Mouse (Mus musculus): ENCODE data around the gene Ssh1. TPM values are rescaled to one million over a fixed set of nuclear protein-coding genes. Genes with fewer than 3 reads are reported as not detected.

The Ssh1 gene
- total and polyA plus RNA-seq, 2 experiments from 2014 or later: 10.4 to 11.5 TPM

- DNase-seq: no peak
- no peak overlapping the region for H3K9ac ChIP-seq
- no peak for ATAC-seq
- no peaks in the 10 kb centered on the region for H3K9me3 ChIP-seq (ENCODE audit: low read length)
- H3K4me2 ChIP-seq (ENCODE audit: low read depth): no peak overlapping the region
- WGBS: 91% methylated on average over 2 of the region's 2 CpGs
- no peaks in the 10 kb centered on the region for H3K4me1 ChIP-seq (ENCODE audit: insufficient read depth)
- TF ChIP-seq CTCF (IDR thresholded peaks at IDR 0.05; ENCODE audit: low read depth): no peak
- no peak overlapping the region for H3K27ac ChIP-seq (ENCODE audit: low read depth, low read length)
- H3K4me3 ChIP-seq (ENCODE audit: low read depth, low read length): no peak overlapping the region
- peaks cover 14% of the 10 kb centered on the region for H3K36me3 ChIP-seq (ENCODE audit: insufficient read depth)
- H3K27me3 ChIP-seq (ENCODE audit: insufficient read depth, low read length): no peaks in the 10 kb centered on the region
Observed at GRCm38 (mm10) chr5:113985737-113986136, 8.0 kb downstream of the Ssh1 start.

DNA sequence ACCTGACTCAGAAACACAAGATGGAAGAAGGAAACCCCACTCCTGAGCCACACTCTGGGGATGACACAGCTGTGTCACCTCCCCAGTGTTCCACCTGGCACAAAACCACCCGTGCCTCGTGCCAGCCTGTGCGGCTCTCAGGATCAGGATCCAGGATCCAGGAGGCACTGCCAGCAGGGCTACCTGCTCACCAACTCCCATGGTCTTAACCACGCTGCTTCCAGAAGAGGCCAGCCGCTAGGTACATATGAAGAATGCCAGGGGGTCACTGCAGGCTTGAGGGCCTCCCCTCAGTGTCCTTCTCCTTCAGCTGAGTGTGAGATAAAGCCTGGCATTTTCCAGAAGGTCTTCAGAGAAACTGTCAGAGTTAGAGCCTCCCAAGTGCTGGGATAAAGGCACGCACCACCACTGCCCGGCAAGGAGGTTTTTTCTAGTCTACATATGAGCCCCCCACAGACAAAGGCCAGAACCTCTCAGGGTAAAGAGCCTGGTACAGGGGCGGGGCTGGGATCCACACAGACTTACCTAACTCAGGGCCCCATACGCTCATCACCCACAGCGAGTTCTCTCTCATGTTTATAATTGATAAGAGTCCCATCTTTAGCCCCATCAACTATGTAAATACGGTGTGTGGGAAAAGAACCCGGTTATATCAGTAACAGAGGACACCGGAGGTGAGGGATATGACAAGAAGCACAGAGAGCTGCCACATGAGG is 9.5 kb downstream of the Ssh1 start:
- TF ChIP-seq CTCF (IDR thresholded peaks at IDR 0.05; ENCODE audit: low read depth): no peak

GRCm38 (mm10) chr5:113983541-113983940 is 10.2 kb downstream of the Ssh1 start:
- H3K4me3 ChIP-seq (ENCODE audit: low read depth, low read length): no peak overlapping the region
- no peak overlapping the region for H3K4me2 ChIP-seq (ENCODE audit: low read depth)
- no peak overlapping the region for H3K9ac ChIP-seq
- no peak overlapping the region for H3K27ac ChIP-seq (ENCODE audit: low read depth, low read length)
- ATAC-seq (no peak), DNase-seq (no peak)
- peaks cover 14% of the 10 kb centered on the region for H3K36me3 ChIP-seq (ENCODE audit: insufficient read depth)
- H3K9me3 ChIP-seq (ENCODE audit: low read length): no peaks in the 10 kb centered on the region
- no peaks in the 10 kb centered on the region for H3K27me3 ChIP-seq (ENCODE audit: insufficient read depth, low read length)
- TF ChIP-seq CTCF (IDR thresholded peaks at IDR 0.05; ENCODE audit: low read depth): no peak
- no peaks in the 10 kb centered on the region for H3K4me1 ChIP-seq (ENCODE audit: insufficient read depth)
- 73% methylated on average over 6 of the region's 6 CpGs for WGBS

More for the DNA sequence above, 9.5 kb downstream of the Ssh1 start:
- Histone ChIP-seq H3K27me3 (ENCODE audit: insufficient read depth, low read length) (no peaks in the 10 kb centered on the region), H3K4me3 (ENCODE audit: low read depth, low read length) (no peak overlapping the region), H3K36me3 (ENCODE audit: insufficient read depth) (peaks cover 14% of the 10 kb centered on the region), H3K4me1 (ENCODE audit: insufficient read depth) (no peaks in the 10 kb centered on the region), H3K27ac (ENCODE audit: low read depth, low read length) (no peak overlapping the region), H3K9ac (no peak overlapping the region), H3K4me2 (ENCODE audit: low read depth) (no peak overlapping the region), H3K9me3 (ENCODE audit: low read length) (no peaks in the 10 kb centered on the region)
- 85% methylated on average over 13 of the region's 13 CpGs for WGBS
- ATAC-seq (no peak), DNase-seq (no peak)

- H3K36me3 ChIP-seq (ENCODE audit: insufficient read depth): peaks cover 17% of the 10 kb centered on the region
- H3K27ac ChIP-seq (ENCODE audit: low read depth, low read length): no peak overlapping the region
- no peak for TF ChIP-seq CTCF (IDR thresholded peaks at IDR 0.05; ENCODE audit: low read depth)
- no peak overlapping the region for H3K9ac ChIP-seq
- H3K4me3 ChIP-seq (ENCODE audit: low read depth, low read length): no peak overlapping the region
- DNase-seq: no peak
- no peak overlapping the region for H3K4me2 ChIP-seq (ENCODE audit: low read depth)
- no peaks in the 10 kb centered on the region for H3K9me3 ChIP-seq (ENCODE audit: low read length)
- no peaks in the 10 kb centered on the region for H3K27me3 ChIP-seq (ENCODE audit: insufficient read depth, low read length)
- 81% methylated on average over 8 of the region's 8 CpGs for WGBS
- no peak for ATAC-seq
- H3K4me1 ChIP-seq (ENCODE audit: insufficient read depth): no peaks in the 10 kb centered on the region
Observed at GRCm38 (mm10) chr5:113981843-113982242, 11.9 kb downstream of the Ssh1 start.

DNA sequence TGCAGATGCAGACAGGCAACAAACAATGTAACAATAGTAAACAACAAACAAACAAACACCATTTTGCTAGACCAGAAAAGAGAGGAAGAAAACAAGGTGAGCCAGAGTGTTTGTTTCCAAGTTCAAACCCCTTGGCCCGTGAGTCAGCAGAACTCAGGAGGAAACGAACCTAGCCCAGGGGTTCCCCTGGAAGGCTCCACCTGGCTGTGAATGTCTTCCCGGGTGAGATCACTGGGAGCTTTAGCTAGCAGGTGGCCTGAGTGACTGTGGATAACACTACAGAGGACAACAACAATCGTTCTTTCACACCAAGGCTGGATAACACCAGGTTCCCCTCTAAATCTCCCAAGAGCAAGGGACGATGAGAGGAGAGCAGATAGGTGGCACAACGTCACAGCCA is 12.5 kb downstream of the Ssh1 start:
- Histone ChIP-seq H3K4me2 (ENCODE audit: low read depth) (no peak overlapping the region), H3K9me3 (ENCODE audit: low read length) (no peaks in the 10 kb centered on the region), H3K36me3 (ENCODE audit: insufficient read depth) (peaks cover 10% of the 10 kb centered on the region), H3K9ac (no peak overlapping the region), H3K4me3 (ENCODE audit: low read depth, low read length) (no peak overlapping the region), H3K4me1 (ENCODE audit: insufficient read depth) (no peaks in the 10 kb centered on the region), H3K27me3 (ENCODE audit: insufficient read depth, low read length) (no peaks in the 10 kb centered on the region), H3K27ac (ENCODE audit: low read depth, low read length) (no peak overlapping the region)
- no peak for TF ChIP-seq CTCF (IDR thresholded peaks at IDR 0.05; ENCODE audit: low read depth)
- 88% methylated on average over 6 of the region's 6 CpGs for WGBS
- no peak for ATAC-seq
- no peak for DNase-seq

- Histone ChIP-seq H3K4me1 (ENCODE audit: insufficient read depth) (no peaks in the 10 kb centered on the region), H3K9ac (no peak overlapping the region), H3K9me3 (ENCODE audit: low read length) (no peaks in the 10 kb centered on the region), H3K27me3 (ENCODE audit: insufficient read depth, low read length) (no peaks in the 10 kb centered on the region), H3K36me3 (ENCODE audit: insufficient read depth) (peaks cover 9% of the 10 kb centered on the region), H3K4me2 (ENCODE audit: low read depth) (no peak overlapping the region), H3K27ac (ENCODE audit: low read depth, low read length) (no peak overlapping the region), H3K4me3 (ENCODE audit: low read depth, low read length) (no peak overlapping the region)
- ATAC-seq (no peak), DNase-seq (no peak)
- no peak for TF ChIP-seq CTCF (IDR thresholded peaks at IDR 0.05; ENCODE audit: low read depth)
- WGBS: 85% methylated on average over 1 of the region's 1 CpGs
Observed at GRCm38 (mm10) chr5:113980511-113980910, 13.2 kb downstream of the Ssh1 start.

DNA sequence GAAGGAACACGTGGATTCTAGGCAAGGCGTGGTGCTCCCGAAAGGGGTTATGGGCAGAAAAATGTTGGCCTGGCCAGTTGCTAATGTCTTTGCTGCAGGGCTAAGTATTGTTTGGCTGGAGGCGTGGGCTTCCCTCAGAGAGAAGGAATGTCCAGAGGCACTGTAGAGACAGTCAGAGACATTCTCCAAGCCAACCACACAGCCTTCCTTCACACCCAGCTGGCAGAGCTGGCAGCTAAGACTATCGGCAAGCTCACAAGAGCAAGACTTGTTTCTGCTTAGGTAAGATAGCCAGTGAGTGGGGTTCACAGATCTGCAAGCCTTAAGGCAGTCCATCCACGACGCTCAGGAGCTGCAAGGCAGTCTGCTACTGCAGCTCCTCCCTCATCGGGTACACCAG is 16.4 kb downstream of the Ssh1 start:
- DNase-seq (no peak), ATAC-seq (no peak)
- H3K9ac ChIP-seq: no peak overlapping the region
- no peak for TF ChIP-seq CTCF (IDR thresholded peaks at IDR 0.05; ENCODE audit: low read depth)
- H3K9me3 ChIP-seq (ENCODE audit: low read length): no peaks in the 10 kb centered on the region
- no peak overlapping the region for H3K27ac ChIP-seq (ENCODE audit: low read depth, low read length)
- no peaks in the 10 kb centered on the region for H3K27me3 ChIP-seq (ENCODE audit: insufficient read depth, low read length)
- no peak overlapping the region for H3K4me3 ChIP-seq (ENCODE audit: low read depth, low read length)
- WGBS: 86% methylated on average over 8 of the region's 8 CpGs
- H3K4me1 ChIP-seq (ENCODE audit: insufficient read depth): peaks cover 3% of the 10 kb centered on the region; the same call in 1 of the 2 replicates
- no peak overlapping the region for H3K4me2 ChIP-seq (ENCODE audit: low read depth)
- H3K36me3 ChIP-seq (ENCODE audit: insufficient read depth): peaks cover 9% of the 10 kb centered on the region

Measured in forebrain, postnatal 0 days (tissue).